Mouse (Mus musculus): ENCODE measurements around the gene Flt1.

DNA sequence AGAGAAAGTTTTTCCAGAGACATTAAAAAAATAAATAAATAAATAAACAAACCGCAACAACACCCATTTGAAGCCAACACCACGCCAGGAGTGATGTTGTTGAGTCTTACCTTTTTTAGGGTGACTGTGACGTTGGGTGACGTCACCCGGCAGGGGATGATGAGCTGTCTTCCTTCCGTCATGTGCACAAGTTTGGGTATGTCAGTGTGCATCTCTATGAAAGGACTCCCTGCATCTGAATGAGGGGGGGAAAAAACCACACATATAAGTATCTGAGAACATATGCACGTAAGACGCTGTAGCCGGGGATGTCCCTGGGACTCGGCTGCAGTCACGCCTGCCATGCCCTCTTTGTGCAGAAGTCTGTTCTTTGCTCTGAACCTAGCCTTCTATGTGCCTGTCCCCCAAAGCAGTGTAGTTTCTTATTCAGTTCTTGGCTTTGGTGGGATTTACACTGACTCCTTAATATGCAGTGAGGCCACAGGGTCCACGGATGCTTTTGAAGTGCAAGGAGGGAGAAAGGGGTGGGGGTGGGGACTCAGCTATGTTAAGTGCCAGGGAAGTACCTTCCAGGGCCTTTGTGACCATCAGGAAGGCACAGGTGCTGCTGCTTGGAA lies 42.0 kb downstream of the Flt1 start:
- no peak for TF ChIP-seq POLR2A (IDR thresholded peaks at IDR 0.05; ENCODE audit: borderline replicate concordance, extremely low read depth, insufficient read depth, insufficient read length, poor library complexity, severe bottlenecking)
- TF ChIP-seq CTCF (IDR thresholded peaks at IDR 0.05; ENCODE audit: borderline replicate concordance, extremely low read depth, insufficient read depth, insufficient read length), result no peak

All from brain, embryonic 14.5 days (tissue).